Mouse (Mus musculus): ENCODE measurements at regions not wholly inside any gene's neighbourhood (a gene's known extent, or its start where the extent isn't known, plus 50 kb on each side); places are given as distances from the start of the nearest gene placed in this dataset.

DNA sequence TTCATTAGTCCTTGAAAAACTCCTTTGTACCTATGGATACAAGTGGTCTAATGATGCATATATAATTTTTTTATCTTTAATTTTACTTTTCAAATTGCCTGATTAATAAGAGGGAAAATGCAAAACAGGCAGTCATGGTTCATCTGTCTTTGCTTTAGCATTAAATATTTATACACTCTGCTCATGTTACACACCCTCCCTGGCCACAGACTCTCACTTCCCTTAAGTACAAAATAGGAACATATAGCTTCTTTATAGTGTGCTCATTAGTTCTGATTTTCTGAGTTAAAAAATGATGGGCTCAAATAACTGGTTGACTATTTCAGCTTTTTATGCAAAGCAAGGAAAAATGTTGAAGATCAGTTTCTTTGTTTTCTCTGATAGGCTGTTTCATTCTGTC, 195.2 kb upstream of the Mki67 start:
- TF ChIP-seq POLR2A (IDR thresholded peaks at IDR 0.05; ENCODE audit: borderline replicate concordance, extremely low read depth, low read depth, low read length) (no peak), CTCF (IDR thresholded peaks at IDR 0.05; ENCODE audit: insufficient read depth, low read length) (no peak)

Data from lung, adult 2 months (tissue).